Mouse (Mus musculus) liver, embryonic 15.5 days (tissue): ENCODE measurements around the gene Kcnq5. TPM values are rescaled to one million over a fixed set of nuclear protein-coding genes. Genes with fewer than 3 reads are reported as not detected.

Experiments used
- ATAC-seq: fragments of 200-750 bp; cut with Nextera tagmentation; 2 replicates; pipeline ENCODE4 v1.8.0; 2017; ENCODE audit warnings: moderate number of reproducible peaks, mild to moderate bottlenecking, moderate library complexity; ENCODE audit not compliant: insufficient read depth
- H3K27ac ChIP-seq: fragments of 300-500 bp; sonication (generic); replicated peaks from 2 replicates; pipeline ENCODE4 v1.5.1; 2015; ENCODE audit warnings: mild to moderate bottlenecking, inconsistent platforms
- H3K27me3 ChIP-seq: fragments of 300-500 bp; sonication (generic); 2 replicates; pipeline ENCODE4 v1.6.1; 2015; ENCODE audit warnings: mild to moderate bottlenecking, inconsistent platforms
- H3K36me3 ChIP-seq: fragments of 300-500 bp; sonication (generic); replicated peaks from 2 replicates; pipeline ENCODE4 v1.6.1; 2015; ENCODE audit warnings: moderate library complexity, mild to moderate bottlenecking, inconsistent platforms
- H3K4me1 ChIP-seq: fragments of 300-500 bp; sonication (generic); replicated peaks from 2 replicates; pipeline ENCODE4 v1.6.1; 2015; ENCODE audit warnings: inconsistent platforms
- H3K4me2 ChIP-seq: fragments of 300-500 bp; sonication (generic); 2 replicates; pipeline ENCODE4 v1.6.1; 2015; ENCODE audit warnings: moderate library complexity, mild to moderate bottlenecking, inconsistent platforms
- H3K4me3 ChIP-seq: fragments of 300-500 bp; sonication (generic); replicated peaks from 2 replicates; pipeline ENCODE4 v1.5.1; 2015; ENCODE audit warnings: mild to moderate bottlenecking, inconsistent platforms
- H3K9ac ChIP-seq: fragments of 300-500 bp; sonication (generic); 2 replicates; pipeline ENCODE4 v1.6.1; 2015; ENCODE audit warnings: moderate library complexity, mild to moderate bottlenecking, inconsistent platforms
- H3K9me3 ChIP-seq: fragments of 300-500 bp; sonication (generic); replicated peaks from 2 replicates; pipeline ENCODE4 v1.6.1; 2016; ENCODE audit warnings: inconsistent platforms
- WGBS: fragments of 180-500 bp; shearing (Covaris S2); methylation state at CpG from one replicate; pipeline ENCODE4 v1.1.7; 2015; ENCODE audit warnings: mixed read lengths; ENCODE audit not compliant: insufficient replicate concordance; 5-methylcytosine and 5-hydroxymethylcytosine counted together
- polyA plus RNA-seq: library from polyadenylated mRNA; unstranded; fragments of >200 nt; fragmentation: Nextera tagmentation; extraction: Ambion mirVana; gene quantifications from 2 replicates; pipeline ENCODE4 v1.2.1, GENCODE M21; 2015

Gene Kcnq5
- polyA plus RNA-seq, 1 experiment from 2014 or later, result 0.10 TPM

DNA sequence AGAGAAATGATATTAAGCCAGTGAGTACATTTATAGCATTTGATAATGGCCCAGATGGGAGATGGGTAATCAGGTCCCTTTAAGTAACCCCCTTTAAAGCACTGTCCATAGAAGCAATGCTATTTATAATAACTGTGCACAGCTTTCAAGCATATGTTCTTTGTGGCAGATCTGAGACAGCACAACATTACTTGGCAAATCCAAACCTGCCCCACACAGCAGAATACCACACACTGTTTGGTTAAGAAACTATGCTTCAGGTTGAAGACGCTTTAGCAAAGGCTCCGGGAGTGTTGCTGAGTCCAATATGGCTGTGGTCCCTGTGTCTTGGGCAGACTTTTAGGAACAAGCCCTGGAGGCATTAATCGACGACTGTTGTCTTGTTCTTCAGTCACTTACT is 495.3 kb downstream of the Kcnq5 start:
- Histone ChIP-seq H3K27ac (no peak overlapping the region), H3K36me3 (no peaks in the 10 kb centered on the region), H3K4me1 (no peaks in the 10 kb centered on the region), H3K4me3 (no peak overlapping the region), H3K9ac (no peak overlapping the region), H3K4me2 (no peak overlapping the region), H3K9me3 (no peaks in the 10 kb centered on the region), H3K27me3 (no peaks in the 10 kb centered on the region)
- 68% methylated on average over 4 of the region's 4 CpGs for WGBS
- no peak for ATAC-seq

- H3K36me3 ChIP-seq, result no peaks in the 10 kb centered on the region
- ATAC-seq, result no peak
- no peak overlapping the region for H3K9ac ChIP-seq
- no peak overlapping the region for H3K4me3 ChIP-seq
- no peaks in the 10 kb centered on the region for H3K9me3 ChIP-seq
- WGBS, result 54% methylated on average over 18 of the region's 18 CpGs
- H3K27me3 ChIP-seq, result no peaks in the 10 kb centered on the region
- H3K4me1 ChIP-seq, result no peaks in the 10 kb centered on the region
- H3K27ac ChIP-seq, result no peak overlapping the region
- H3K4me2 ChIP-seq, result no peak overlapping the region
These were observed 500.6 kb downstream of the Kcnq5 start for GRCm38 (mm10) chr1:21460941-21461689.

GRCm38 (mm10) chr1:21458581-21458980 is 503.2 kb downstream of the Kcnq5 start:
- Histone ChIP-seq H3K4me1 (no peaks in the 10 kb centered on the region), H3K27ac (no peak overlapping the region), H3K9ac (no peak overlapping the region), H3K9me3 (no peaks in the 10 kb centered on the region), H3K4me2 (no peak overlapping the region), H3K27me3 (no peaks in the 10 kb centered on the region), H3K4me3 (no peak overlapping the region), H3K36me3 (no peaks in the 10 kb centered on the region)
- 70% methylated on average over 8 of the region's 8 CpGs for WGBS
- no peak for ATAC-seq

DNA sequence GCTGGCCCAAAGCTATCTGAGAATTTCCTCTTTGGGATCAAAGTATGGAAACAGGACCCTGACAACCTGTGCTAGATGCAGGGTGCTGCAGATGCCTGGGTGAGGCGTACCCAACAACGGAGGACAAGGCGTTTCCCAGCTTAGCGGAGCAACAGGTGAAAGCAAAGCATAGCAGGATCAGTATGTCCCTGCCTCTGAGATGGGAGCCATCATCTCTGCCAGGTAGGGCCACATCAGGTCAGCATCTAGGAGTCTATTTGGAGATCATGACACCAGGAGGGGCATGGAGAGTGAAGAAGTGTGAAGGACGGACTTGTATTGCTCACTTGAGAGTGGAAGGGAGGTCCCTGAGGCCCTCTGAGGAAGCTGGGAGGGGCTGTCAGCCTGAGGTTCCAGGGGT is 505.8 kb downstream of the Kcnq5 start:
- no peak overlapping the region for H3K4me2 ChIP-seq
- H3K9ac ChIP-seq, result no peak overlapping the region
- no peaks in the 10 kb centered on the region for H3K4me1 ChIP-seq
- ATAC-seq, result no peak
- H3K36me3 ChIP-seq, result no peaks in the 10 kb centered on the region
- no peak overlapping the region for H3K4me3 ChIP-seq
- no peak overlapping the region for H3K27ac ChIP-seq
- WGBS, result 70% methylated on average over 5 of the region's 5 CpGs
- H3K27me3 ChIP-seq, result no peaks in the 10 kb centered on the region
- no peaks in the 10 kb centered on the region for H3K9me3 ChIP-seq

- H3K27ac ChIP-seq, result no peak overlapping the region
- H3K9me3 ChIP-seq, result no peaks in the 10 kb centered on the region
- ATAC-seq, result no peak
- H3K4me1 ChIP-seq, result no peaks in the 10 kb centered on the region
- H3K27me3 ChIP-seq, result no peaks in the 10 kb centered on the region
- H3K36me3 ChIP-seq, result no peaks in the 10 kb centered on the region
- no peak overlapping the region for H3K4me3 ChIP-seq
- no peak overlapping the region for H3K4me2 ChIP-seq
- 46% methylated on average over 2 of the region's 2 CpGs for WGBS
- no peak overlapping the region for H3K9ac ChIP-seq
These were observed 513.5 kb downstream of the Kcnq5 start for GRCm38 (mm10) chr1:21448227-21448626.

DNA sequence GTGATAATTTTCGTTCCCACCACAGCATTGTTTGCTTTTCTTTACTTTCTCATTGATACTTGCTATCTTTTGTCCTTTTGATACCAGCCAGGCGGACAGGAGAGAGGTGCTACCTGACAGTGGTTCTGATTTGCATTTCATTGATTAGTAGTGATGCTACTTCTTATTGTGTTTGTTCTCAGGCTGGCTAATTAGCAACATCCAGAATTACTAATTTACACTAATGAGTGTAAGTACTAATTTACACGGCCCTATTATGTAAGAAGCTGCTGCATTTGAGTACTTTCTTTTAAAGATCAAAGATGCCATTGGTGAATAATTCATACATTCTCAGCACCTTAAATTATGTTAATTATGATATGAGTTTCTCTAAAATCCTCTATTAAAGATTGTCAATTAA is 525.0 kb downstream of the Kcnq5 start:
- no peaks in the 10 kb centered on the region for H3K27me3 ChIP-seq
- no peak overlapping the region for H3K4me3 ChIP-seq
- no peak overlapping the region for H3K9ac ChIP-seq
- no peak overlapping the region for H3K27ac ChIP-seq
- no peaks in the 10 kb centered on the region for H3K4me1 ChIP-seq
- no peak for ATAC-seq
- H3K4me2 ChIP-seq, result no peak overlapping the region
- 45% methylated on average over 3 of the region's 3 CpGs for WGBS
- no peaks in the 10 kb centered on the region for H3K9me3 ChIP-seq
- H3K36me3 ChIP-seq, result no peaks in the 10 kb centered on the region

DNA sequence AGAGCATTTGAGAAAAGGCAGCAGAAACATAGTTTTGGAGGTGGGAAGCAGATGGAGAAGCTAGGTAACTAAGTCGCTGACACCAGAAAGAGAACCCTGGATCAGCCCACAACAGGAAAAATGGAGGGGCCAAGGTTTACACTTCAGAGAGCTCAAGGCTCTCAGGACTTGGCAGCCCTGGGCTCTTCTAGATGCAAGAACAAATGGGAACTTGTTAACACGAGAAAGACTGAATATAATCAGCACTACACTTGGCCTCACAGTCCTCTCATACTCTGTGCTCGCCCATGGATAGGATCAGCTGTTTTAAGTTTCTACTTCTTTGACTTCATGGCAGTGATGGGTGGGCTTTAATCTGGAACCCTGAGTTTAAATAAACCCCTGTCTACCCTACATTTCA is 526.9 kb downstream of the Kcnq5 start:
- Histone ChIP-seq H3K4me3 (no peak overlapping the region), H3K4me2 (no peak overlapping the region), H3K27me3 (no peaks in the 10 kb centered on the region), H3K9me3 (no peaks in the 10 kb centered on the region), H3K4me1 (no peaks in the 10 kb centered on the region), H3K27ac (no peak overlapping the region), H3K9ac (no peak overlapping the region), H3K36me3 (no peaks in the 10 kb centered on the region)
- WGBS, result 37% methylated on average over 3 of the region's 3 CpGs
- no peak for ATAC-seq

DNA sequence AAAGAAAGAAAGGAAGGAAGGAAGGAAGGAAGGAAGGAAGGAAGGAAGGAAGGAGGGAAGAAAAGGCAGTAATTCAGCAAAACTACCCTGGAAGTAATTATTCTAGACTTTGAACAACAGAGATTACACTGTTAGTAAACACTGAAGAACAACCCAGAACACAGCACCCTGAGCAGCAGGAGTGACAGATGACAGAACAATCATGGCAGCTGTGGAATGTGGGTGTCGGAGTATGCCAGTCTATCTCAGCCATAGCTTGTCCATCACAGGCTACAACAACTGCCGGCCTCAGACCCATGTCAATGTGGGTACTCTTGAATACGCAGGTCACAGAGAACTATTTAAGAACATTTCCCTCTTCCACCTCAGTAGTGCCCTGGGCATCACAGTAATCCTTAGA is 530.1 kb downstream of the Kcnq5 start:
- Histone ChIP-seq H3K9me3 (no peaks in the 10 kb centered on the region), H3K4me2 (no peak overlapping the region), H3K4me3 (no peak overlapping the region), H3K36me3 (no peaks in the 10 kb centered on the region), H3K9ac (no peak overlapping the region), H3K27me3 (no peaks in the 10 kb centered on the region), H3K4me1 (no peaks in the 10 kb centered on the region), H3K27ac (no peak overlapping the region)
- WGBS, result 64% methylated on average over 3 of the region's 3 CpGs
- ATAC-seq, result no peak

DNA sequence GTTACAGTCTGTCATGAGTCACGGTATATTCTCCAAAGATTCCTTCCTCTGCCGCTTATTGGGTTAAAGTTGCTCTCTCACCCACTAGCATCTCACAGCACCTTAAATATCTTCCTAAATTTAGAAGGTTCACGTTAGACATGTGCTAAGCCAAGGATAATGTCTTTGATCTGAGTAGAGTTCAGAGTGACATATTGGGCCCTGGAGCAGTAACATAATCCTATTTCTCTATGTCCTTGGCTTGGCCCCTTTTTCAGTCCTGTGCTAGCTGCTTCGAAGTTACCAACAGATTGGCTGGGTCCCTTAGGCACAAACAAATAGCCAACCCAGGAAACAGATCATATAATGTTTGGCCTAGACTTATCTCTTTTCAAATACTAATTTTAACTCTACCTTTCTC is 533.7 kb downstream of the Kcnq5 start:
- H3K9me3 ChIP-seq, result no peaks in the 10 kb centered on the region
- ATAC-seq, result no peak
- H3K27me3 ChIP-seq, result no peaks in the 10 kb centered on the region
- H3K4me2 ChIP-seq, result no peak overlapping the region
- no peak overlapping the region for H3K9ac ChIP-seq
- no peaks in the 10 kb centered on the region for H3K36me3 ChIP-seq
- no peak overlapping the region for H3K27ac ChIP-seq
- 62% methylated on average over 4 of the region's 4 CpGs for WGBS
- no peaks in the 10 kb centered on the region for H3K4me1 ChIP-seq
- no peak overlapping the region for H3K4me3 ChIP-seq

DNA sequence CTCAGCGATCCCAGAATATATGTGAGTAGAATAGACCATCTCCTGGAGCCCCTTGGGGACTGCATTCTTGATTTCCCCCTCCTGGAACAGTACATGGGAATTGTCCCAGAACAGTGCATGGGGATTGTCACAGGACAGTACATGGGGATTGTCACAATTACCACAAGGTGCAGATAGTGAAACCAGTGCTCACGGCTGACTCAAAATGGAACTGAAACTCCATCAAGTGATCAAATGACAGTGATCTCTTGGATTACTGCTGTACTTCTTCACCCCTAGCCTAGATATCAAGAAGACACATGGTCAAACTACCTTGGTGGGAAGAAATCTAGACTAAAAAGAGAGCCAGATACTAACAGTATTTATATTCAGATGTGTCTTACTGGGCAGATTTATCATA is 536.1 kb downstream of the Kcnq5 start:
- Histone ChIP-seq H3K4me2 (no peak overlapping the region), H3K27me3 (no peaks in the 10 kb centered on the region), H3K9ac (no peak overlapping the region), H3K27ac (no peak overlapping the region), H3K9me3 (no peaks in the 10 kb centered on the region), H3K4me1 (no peaks in the 10 kb centered on the region), H3K4me3 (no peak overlapping the region), H3K36me3 (no peaks in the 10 kb centered on the region)
- ATAC-seq, result no peak
- WGBS, result 62% methylated on average over 2 of the region's 2 CpGs

- Histone ChIP-seq H3K9ac (no peak overlapping the region), H3K4me3 (no peak overlapping the region), H3K36me3 (no peaks in the 10 kb centered on the region), H3K9me3 (no peaks in the 10 kb centered on the region), H3K27me3 (no peaks in the 10 kb centered on the region), H3K27ac (no peak overlapping the region), H3K4me2 (no peak overlapping the region), H3K4me1 (no peaks in the 10 kb centered on the region)
- ATAC-seq, result no peak
These were observed 542.4 kb downstream of the Kcnq5 start for GRCm38 (mm10) chr1:21419370-21419769.

DNA sequence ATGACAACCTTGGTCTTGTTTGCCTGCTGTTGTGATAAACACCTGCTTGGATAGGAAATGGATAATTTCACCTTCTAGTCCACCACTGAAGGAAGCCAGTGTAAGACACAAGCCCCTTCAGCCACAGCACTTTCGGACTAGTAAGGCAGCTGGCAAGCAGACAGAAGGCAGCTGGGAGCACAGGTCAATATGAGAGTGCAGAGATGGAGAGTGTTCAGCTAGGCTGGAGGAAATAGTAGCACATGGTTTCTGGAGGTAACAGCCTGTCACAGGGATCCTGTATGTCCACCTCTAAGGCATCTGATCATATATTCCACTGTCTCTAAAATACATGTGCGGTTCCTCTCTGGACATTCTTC is 549.6 kb downstream of the Kcnq5 start:
- no peaks in the 10 kb centered on the region for H3K36me3 ChIP-seq
- H3K4me3 ChIP-seq, result no peak overlapping the region
- no peaks in the 10 kb centered on the region for H3K4me1 ChIP-seq
- no peaks in the 10 kb centered on the region for H3K27me3 ChIP-seq
- no peaks in the 10 kb centered on the region for H3K9me3 ChIP-seq
- 66% methylated on average over 2 of the region's 2 CpGs for WGBS
- H3K27ac ChIP-seq, result no peak overlapping the region
- no peak overlapping the region for H3K9ac ChIP-seq
- no peak overlapping the region for H3K4me2 ChIP-seq
- ATAC-seq, result no peak
